Mouse (Mus musculus) heart, adult 2 months (tissue): ENCODE measurements at regions not wholly inside any gene's neighbourhood (a gene's known extent, or its start where the extent isn't known, plus 50 kb on each side); places are given as distances from the start of the nearest gene placed in this dataset.
"Not testable (repeated sequence)": the region's sequence is repeated elsewhere in the genome, so short reads cannot be mapped to it uniquely, and the experiment has no call there.

Source experiments
- DNase-seq, 2 experiments: peaks; one replicate each; pipeline ENCODE4 v3.0.0; 2021
- H3K27ac ChIP-seq: fragments of 200-600 bp; 2 replicates; pipeline ENCODE4 v1.8.1; 2022
- H3K27me3 ChIP-seq: fragments of 200-500 bp; 2 replicates; pipeline ENCODE4 v1.6.1; 2012; ENCODE audit warnings: mild to moderate bottlenecking, low read length, inconsistent platforms, mixed read lengths; ENCODE audit not compliant: control insufficient read depth, insufficient read depth
- H3K36me3 ChIP-seq: fragments of 200-500 bp; 2 replicates; pipeline ENCODE4 v1.6.1; 2012; ENCODE audit warnings: low read length, inconsistent platforms; ENCODE audit not compliant: control insufficient read depth, insufficient read depth
- H3K4me1 ChIP-seq: fragments of 200-500 bp; 2 replicates; pipeline ENCODE4 v1.6.1; 2011; ENCODE audit warnings: low read length; ENCODE audit not compliant: control insufficient read depth, insufficient read depth
- H3K4me3 ChIP-seq: fragments of 200-600 bp; 2 replicates; pipeline ENCODE4 v1.8.1; 2022
- H3K79me2 ChIP-seq: fragments of 200-500 bp; replicated peaks from 2 replicates; pipeline ENCODE4 v1.6.1; 2012; ENCODE audit warnings: mild to moderate bottlenecking, inconsistent platforms, low read length, moderate library complexity, mixed read lengths; ENCODE audit not compliant: control insufficient read depth, insufficient read depth
- H3K9ac ChIP-seq: fragments of 200-500 bp; 2 replicates; pipeline ENCODE4 v1.6.1; 2012; ENCODE audit warnings: low read depth, mild to moderate bottlenecking, control low read depth, inconsistent platforms, low read length, mixed read lengths
- CTCF ChIP-seq: fragments of 200-600 bp; IDR thresholded peaks from 2 replicates; pipeline ENCODE4 v1.8.1; 2022; ENCODE audit warnings: antibody characterized with exemption, mild to moderate bottlenecking, moderate library complexity
- EP300 ChIP-seq: fragments of 200-500 bp; IDR thresholded peaks from 2 replicates; pipeline ENCODE4 v1.6.1; 2011; ENCODE audit warnings: low read depth, low read length, control low read depth; ENCODE audit not compliant: insufficient read depth
- POLR2A ChIP-seq: fragments of 200-500 bp; IDR thresholded peaks from 2 replicates; pipeline ENCODE4 v1.6.1; 2011; ENCODE audit warnings: mild to moderate bottlenecking, low read depth, low read length, control low read depth; ENCODE audit not compliant: insufficient read depth
- whole genome bisulfite sequencing: fragments of 180-500 bp; shearing (Covaris S2); methylation state at CpG from one replicate; pipeline ENCODE4 v1.1.7; 2018; 5-methylcytosine and 5-hydroxymethylcytosine counted together
- intact Hi-C: fragments of 180-260 bp; cut with DNase I; formaldehyde crosslinking; loops from one replicate; pipeline ENCODE4 v1.15.1; 2025

GRCm38 (mm10) chr10:111642683-111643082, 136.6 kb downstream of the Phlda1 start:
- Histone ChIP-seq H3K27me3 (no peaks in the 10 kb centered on the region), H3K27ac (no peak overlapping the region), H3K4me1 (no peaks in the 10 kb centered on the region), H3K36me3 (no peaks in the 10 kb centered on the region), H3K4me3 (no peak overlapping the region), H3K79me2 (no peaks in the 10 kb centered on the region), H3K9ac (no peak overlapping the region)
- TF ChIP-seq POLR2A: no peak
- no peak for TF ChIP-seq CTCF
- TF ChIP-seq EP300: no peak
- 95% methylated on average over 2 of the region's 2 CpGs for WGBS
- DNase-seq: no peak
- intact Hi-C loops: no loop called here

- intact Hi-C loops, H3K79me2 ChIP-seq: not testable (repeated sequence)
Measured at GRCm38 (mm10) chr10:111653773-111654172, 147.7 kb downstream of the Phlda1 start.

GRCm38 (mm10) chr10:111654364-111655226, 148.5 kb downstream of the Phlda1 start:
- TF ChIP-seq CTCF (no peak), POLR2A (no peak), EP300 (no peak)
- Histone ChIP-seq H3K27me3 (no peaks in the 10 kb centered on the region), H3K36me3 (no peaks in the 10 kb centered on the region), H3K9ac (no peak overlapping the region), H3K4me1 (no peaks in the 10 kb centered on the region), H3K79me2 (no peaks in the 10 kb centered on the region), H3K4me3 (no peak overlapping the region), H3K27ac (no peak overlapping the region)
- intact Hi-C loops: no loop called here
- DNase-seq: no peak
- WGBS: 83% methylated on average over 22 of the region's 22 CpGs

More at GRCm38 (mm10) chr10:111653773-111654172, 147.7 kb downstream of the Phlda1 start:
- H3K27me3 ChIP-seq, DNase-seq, H3K36me3 ChIP-seq, H3K4me1 ChIP-seq, H3K27ac ChIP-seq, H3K9ac ChIP-seq, H3K4me3 ChIP-seq: not testable (repeated sequence)
- WGBS: 59% methylated on average over 1 of the region's 2 CpGs

GRCm38 (mm10) chr10:111658828-111659227, 152.7 kb downstream of the Phlda1 start:
- no peak overlapping the region for H3K9ac ChIP-seq
- no peaks in the 10 kb centered on the region for H3K4me1 ChIP-seq
- H3K79me2 ChIP-seq: no peaks in the 10 kb centered on the region
- 62% methylated on average over 9 of the region's 9 CpGs for WGBS
- H3K4me3 ChIP-seq: no peak overlapping the region
- no peak overlapping the region for H3K27ac ChIP-seq
- DNase-seq: no peak
- no peaks in the 10 kb centered on the region for H3K27me3 ChIP-seq
- no peaks in the 10 kb centered on the region for H3K36me3 ChIP-seq
- TF ChIP-seq POLR2A (no peak), EP300 (no peak), CTCF (no peak)
- intact Hi-C loops: no loop called here

GRCm38 (mm10) chr10:111662665-111663064, 156.6 kb downstream of the Phlda1 start:
- Histone ChIP-seq H3K4me1 (no peaks in the 10 kb centered on the region), H3K9ac (no peak overlapping the region), H3K36me3 (no peaks in the 10 kb centered on the region), H3K27me3 (no peaks in the 10 kb centered on the region), H3K4me3 (no peak overlapping the region), H3K79me2 (no peaks in the 10 kb centered on the region), H3K27ac (no peak overlapping the region)
- intact Hi-C loops: no loop called here
- no peak for DNase-seq
- no peak for TF ChIP-seq EP300
- TF ChIP-seq POLR2A: no peak
- no peak for TF ChIP-seq CTCF
- WGBS: 69% methylated on average over 1 of the region's 1 CpGs

- no peaks in the 10 kb centered on the region for H3K4me1 ChIP-seq
- no peak for DNase-seq
- TF ChIP-seq EP300 (no peak), CTCF (no peak), POLR2A (no peak)
- H3K27me3 ChIP-seq: no peaks in the 10 kb centered on the region
- intact Hi-C loops: no loop called here
- no peak overlapping the region for H3K9ac ChIP-seq
- H3K36me3 ChIP-seq: no peaks in the 10 kb centered on the region
- no peak overlapping the region for H3K4me3 ChIP-seq
- H3K27ac ChIP-seq: no peak overlapping the region
- no peaks in the 10 kb centered on the region for H3K79me2 ChIP-seq
- WGBS: 72% methylated on average over 14 of the region's 14 CpGs
Measured at GRCm38 (mm10) chr10:111665834-111666233, 159.7 kb downstream of the Phlda1 start.
